Mouse (Mus musculus) induced T-regulatory cell, adult 2 months (primary cell): ENCODE results near the gene Fam185a.

Experiments used
- DNase-seq: peaks from one replicate; pipeline ENCODE4 v3.0.0-alpha.2; 2012; ENCODE audit warnings: low read depth

The Fam185a gene

DNA sequence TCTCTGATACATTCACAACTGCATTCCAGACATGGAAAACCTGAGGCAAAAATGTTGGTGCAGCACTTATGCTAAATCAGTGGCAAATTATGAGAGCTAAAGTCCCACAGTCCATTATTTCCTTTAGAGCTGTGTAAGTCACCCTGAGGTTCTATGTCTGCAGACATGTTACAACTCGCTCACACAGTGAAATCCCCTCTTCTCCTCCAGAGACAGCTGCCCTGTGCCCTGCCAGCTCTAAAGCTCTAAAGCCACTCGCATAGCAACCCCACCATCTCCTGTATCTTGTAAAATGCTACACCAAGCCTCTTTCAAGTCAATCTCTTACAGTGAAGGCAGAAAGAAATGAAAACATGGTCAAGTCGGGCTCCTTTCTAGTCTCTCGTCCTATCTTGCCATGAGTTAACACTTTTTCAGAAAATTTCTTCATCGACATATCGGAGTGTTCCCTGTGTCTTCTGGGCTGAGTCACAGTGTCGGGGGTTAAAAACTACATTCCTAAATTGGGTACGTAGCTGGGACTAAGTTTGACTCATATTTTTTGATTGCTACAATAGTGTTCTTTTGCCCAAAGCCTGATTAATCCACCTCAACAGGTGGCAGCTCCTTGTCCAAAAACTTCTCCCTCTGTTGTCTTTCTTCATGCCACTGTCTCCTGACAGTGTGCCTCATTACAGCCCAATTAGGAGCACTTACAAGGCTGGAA lies 68.7 kb downstream of the Fam185a start:
- DNase-seq = no peak

DNA sequence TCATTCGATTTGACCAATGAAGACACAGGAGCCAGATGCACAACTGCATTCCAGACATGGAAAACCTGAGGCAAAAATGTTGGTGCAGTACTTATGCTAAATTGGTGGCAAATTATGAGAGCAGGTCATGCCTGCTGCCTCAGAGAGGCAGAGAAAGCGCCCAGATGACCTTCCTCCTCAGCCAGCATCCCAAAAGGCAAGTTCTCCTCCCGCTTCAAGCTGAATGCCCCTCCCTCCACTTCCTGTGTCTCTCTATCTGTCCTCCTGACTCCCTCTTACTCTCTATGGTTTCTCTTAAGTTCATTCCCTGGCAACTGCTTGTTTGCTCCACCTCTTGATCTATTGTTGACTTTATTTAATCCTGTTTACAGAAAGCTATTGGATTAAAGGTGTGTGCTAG lies 70.0 kb downstream of the Fam185a start:
- DNase-seq = no peak

DNA sequence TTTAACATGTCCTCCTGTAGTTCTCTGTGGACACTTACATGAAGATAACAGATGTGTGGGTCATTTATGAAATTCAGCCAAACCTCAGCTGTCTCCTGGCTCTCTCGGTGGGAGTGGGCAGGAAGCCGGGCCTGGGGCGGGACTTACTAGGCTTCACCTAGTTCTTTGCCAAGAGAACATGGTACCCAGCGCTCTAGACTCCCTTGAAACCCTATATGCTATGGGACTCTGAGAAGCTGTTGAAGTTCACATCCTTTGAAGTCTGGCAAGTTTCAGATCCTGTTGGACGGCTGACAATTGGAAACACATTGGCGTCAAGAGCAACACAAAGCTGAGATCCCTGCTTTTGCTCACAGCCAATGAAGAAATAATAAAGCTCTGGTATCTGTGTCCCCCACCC lies 71.6 kb downstream of the Fam185a start:
- no peak for DNase-seq

DNA sequence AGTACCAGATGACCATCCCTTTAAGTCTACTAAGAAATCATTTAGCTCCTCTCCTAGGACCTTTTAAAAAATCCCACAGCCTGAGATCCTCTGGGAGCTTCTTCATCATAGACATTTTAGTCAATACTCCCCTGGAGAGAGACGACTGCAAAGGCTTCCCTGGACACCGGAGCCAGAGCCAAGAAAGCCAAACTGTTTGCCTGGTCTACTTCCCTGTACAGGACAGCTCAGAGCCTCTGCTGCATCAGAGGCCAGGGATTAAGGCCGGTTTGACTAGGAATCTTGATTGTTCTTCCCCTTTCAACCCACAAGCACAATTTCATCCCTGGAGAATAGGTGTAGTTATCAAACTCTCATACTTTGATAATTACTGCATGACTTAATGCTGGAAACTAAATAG lies 72.1 kb downstream of the Fam185a start:
- DNase-seq = no peak

DNA sequence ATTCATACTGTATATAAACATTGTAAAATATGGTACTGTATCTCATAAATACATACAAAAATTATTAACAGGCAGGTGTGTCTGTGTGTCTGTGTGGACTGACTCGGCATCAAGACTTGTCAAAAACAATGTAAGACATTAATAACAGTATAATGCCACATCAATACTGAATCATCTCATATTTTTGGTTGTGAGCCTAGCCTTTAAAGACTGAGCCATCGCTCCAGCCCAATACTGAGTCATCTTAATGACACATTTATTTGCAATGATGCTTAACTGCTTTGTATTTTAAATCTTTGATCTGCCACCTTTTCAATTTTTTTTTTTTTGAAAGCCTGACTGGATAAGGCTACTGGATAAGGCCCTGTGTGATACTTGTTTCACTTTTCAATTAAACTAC lies 73.7 kb downstream of the Fam185a start:
- DNase-seq = no peak

DNA sequence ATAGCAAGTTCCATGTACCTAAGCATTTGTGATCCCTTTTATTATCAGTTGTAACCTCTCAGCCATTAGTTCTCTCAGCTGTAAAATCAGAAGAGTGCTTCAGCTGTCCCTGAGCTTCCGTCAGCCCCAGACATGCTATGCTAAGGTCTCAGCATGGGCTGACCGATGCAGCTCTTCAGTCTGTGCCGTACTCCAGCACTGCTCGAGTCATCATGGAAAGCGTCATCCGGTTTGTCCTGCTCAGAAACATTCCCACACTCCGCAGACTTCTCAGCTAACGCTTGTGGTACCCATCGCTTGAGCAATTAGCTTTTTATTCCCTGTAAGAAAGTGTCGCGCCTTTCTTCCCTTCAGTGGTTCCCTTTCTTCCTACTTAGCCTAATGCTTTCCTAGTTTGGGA lies 74.2 kb downstream of the Fam185a start:
- DNase-seq = no peak

DNA sequence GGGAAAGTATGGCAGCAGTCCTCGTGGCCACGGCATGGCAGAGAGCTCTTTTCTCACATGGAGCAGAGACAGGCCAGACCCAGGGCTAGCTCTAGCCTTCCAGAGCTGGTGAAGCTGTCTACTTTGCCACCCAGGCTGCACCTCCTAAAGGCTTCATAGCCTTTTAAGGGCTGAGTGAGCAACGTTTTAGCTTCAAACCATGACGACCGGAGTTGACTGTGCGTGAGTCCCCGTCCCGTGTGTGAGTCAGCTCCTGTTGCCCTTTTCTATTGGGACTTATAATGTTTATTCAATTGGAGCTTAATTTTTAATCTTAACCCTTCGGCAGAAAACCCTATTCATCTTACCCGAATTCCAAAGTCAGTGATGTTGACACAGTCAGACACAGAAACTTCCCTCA lies 75.4 kb downstream of the Fam185a start:
- DNase-seq = no peak

DNA sequence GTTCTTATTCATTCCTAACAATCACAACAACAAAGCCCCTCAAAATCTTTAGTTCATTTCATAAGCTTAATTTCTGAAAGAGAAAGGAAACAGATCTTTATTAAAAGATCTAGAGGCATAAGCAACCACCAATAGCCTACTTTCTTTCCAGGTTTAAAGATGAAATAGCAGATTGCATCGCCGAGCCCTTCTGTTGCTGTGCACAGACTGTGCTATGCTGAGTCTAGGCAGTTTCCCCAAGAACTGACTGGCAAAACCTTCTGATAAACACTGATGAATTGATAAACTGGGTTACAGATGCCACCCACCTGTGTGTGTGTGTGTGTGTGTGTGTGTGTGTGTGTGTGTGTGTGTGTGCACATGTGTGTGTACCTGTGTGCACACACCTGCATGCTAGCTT lies 76.2 kb downstream of the Fam185a start:
- no peak for DNase-seq

DNA sequence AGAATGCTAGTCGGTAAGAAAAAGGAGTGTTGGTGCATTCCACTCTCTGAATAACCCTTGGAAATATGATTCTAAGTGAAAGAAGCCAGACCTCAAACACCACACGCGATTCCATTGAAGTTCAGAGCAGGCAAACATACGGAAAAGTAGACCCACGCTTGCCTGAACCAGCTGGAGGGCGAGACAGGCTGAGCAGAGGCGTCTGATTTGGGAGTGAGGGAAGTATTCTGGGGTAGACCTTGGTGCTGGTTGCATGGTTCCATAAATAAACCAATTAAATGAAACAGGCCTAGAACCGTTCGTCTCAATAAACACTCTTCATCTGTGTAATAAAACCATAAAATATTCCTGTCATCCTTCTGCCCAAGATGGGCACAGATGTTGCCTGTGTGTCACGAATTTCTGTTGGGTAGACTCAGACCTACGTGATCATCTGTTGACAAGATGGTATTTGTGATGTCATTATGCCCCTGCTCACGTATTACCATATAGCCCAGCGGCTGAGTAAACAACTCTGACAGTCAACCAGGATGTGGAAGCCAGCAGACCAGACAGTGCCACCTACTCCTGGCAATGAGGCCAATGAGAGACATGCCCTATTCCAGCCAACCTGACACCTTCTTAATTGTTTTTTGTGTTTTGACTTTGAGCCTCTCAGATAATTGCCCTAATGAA lies 78.3 kb downstream of the Fam185a start:
- no peak for DNase-seq

DNA sequence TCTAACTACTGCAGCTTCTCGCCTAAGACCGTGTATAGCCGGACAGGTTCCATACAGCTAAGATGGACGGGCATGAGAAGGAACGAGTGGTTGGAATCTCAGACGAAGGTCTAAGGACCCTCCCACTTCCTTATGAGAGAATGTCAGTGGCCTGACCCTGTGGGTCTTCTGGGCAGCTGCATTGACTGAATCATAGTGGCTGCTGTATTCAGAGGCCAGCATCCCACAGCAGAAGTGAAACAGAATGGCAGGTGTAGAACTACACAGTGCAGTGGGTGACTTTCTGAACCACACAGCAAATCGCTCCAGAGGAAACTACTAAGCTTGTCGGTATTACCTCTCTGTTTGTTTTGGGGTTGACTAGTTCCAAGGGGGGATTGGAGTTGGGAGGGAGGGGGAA lies 80.4 kb downstream of the Fam185a start:
- DNase-seq = no peak

DNA sequence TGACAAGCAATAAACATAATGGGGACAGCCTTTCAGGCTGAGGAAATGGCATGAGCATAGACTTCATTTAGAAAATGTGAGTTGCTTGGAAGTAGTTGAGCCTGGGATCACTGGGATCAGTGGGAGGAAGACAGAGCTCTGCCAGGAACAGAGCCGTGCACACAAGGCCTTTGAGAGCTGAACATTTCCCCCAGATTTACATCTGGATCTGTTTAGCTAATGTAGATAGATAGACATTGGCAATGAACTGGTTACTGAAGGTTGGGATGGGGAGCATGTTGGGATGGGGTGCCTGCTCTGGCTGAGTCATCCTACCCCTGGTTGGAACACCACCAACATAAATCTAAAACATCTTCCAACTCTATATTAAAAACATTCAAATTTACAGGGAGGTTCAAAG lies 82.1 kb downstream of the Fam185a start:
- no peak for DNase-seq

DNA sequence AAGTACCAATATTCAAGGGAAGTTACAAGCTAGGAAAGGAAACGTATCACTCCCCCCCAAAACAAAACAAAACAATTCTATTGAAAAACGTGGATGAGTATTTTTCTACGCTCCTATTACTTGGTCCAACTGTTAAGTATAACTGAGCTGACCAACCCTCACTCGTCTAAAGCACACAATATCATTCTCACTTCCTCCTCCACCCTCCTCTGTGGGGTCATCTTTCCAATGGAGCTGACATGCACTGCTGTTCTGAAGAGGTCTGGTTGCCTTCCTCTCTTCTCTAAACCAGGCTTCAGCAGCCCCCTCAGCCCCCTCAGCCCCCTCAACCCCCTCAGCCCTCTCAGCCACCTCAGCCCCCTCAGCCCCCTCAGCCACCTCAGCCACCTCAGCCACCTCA lies 85.0 kb downstream of the Fam185a start:
- DNase-seq = no peak

DNA sequence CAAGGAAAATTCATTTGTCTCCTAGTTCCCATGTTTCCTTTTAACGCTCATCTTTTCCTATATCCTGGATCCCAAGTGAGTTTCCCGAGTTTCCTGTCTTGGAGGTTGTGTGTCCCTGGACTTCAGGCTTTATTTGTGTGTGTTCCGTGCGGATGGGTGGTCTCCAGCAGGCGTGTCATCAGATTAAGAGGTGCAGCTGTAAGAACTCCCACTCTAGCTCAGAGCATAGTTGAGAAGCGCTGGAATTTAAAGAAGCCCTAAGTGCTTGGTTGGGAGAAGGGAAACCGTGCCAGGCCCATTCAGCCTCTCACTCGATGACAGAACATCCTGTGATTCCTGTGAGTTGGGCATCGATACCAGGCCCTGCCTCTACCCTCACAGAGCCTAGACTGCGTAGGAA lies 88.6 kb downstream of the Fam185a start:
- DNase-seq = no peak

DNA sequence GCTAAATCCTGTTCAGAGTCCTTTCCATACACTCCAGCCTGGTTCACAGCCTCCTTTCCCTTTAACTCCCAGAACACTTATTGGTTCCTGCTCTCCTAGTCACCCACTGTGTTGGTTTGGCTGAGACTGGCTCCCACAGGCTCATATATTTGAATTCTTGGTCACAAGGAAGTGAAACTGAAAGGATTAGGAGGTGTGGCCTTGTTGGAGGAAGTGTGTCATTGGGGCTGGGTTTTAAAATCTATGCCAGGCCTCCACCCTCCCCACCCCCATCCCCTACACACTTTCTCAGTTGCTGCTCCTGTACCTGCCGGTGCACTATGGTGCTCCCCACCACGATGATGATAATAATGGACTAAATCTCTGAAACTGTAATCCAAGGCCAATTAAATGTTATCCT lies 92.8 kb downstream of the Fam185a start:
- peak; percentile 60 for DNase-seq

DNA sequence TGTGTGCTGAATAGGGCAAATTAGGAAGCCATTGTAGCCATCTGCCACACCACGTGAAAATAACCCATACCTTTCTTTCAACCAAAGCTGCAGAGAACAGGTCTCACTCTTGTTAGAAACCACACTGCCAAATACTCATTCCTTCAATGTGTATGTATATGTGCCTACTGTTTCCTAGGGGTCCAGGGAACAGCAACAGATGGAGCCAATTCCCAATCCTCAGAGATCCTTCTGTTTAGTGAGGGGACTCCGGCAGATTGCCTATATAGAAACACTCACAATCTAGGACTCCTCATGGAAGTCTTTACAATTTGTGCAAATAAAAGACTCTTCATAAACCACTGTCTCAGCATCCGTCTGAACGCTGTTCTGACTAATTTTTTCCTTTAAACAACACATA lies 93.4 kb downstream of the Fam185a start:
- DNase-seq = no peak

DNA sequence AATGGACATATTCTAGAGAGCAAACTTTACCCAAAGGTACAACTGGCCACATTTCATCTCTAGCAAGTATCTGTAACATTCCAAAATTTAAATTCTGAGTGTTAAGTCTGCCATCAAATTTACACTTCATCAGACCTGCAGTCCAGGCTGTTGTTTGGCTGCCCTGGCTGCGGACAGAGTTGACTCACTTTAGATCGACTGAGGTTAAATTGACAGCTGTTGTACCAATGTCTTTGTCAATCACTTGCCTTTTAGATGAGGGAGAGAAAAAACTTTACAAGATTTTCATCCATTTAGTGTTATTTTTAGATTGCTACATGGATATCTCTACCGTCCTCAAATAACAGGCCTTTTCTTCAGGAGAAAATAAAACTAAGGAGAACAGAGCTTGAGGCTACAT lies 94.4 kb downstream of the Fam185a start:
- DNase-seq = no peak

DNA sequence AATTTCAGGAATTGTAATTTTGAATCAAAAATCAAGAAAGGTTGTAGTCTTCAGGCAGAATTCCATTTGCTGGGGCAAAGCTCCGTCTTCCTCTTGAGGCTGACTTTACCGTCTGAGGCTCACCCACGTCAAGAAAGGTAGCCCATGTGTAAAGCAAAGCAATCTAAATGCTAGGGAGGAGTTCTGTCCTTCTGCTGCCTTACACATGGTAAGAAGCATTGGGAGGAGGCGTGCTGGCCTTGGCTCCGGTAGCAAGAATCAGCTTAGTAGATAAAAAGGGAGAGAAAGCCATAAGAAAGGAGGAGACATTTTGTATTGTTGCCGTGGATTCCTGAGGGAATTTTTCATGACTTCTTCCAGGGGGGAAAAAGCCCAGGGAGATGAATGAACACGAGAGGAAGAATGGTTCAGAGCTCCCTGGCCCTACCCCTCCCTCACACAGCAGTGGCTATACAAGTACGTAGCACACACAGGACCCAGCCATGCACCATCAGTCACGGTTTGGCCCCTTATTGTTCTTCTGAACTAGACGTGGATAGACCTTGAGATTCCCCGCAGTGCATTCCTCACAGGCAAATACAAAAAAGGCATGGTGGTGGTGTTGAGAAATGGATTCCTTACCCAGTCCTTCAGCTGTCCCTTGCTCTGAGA lies 102.2 kb downstream of the Fam185a start:
- no peak for DNase-seq

DNA sequence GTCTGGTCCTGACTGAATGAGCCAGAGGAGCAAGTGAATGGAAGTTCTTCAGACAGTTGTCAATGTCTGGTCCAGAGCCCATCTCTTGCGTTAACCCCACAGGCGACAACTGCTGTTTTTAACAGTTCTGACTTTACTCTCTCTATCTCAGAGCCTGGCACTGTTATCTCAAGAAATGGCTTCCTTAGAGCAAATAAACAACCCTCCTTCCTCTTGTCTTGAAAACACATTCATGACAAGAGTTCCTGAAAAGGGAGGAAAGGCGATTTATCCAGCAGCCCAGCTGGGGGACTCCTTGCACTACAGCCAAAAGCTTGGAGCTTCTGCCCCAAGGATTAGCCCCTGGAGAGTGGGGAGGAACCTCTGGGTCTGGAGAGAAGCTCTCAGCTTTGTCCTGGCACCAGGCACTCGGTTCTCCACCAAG lies 102.7 kb downstream of the Fam185a start:
- DNase-seq = no peak

DNA sequence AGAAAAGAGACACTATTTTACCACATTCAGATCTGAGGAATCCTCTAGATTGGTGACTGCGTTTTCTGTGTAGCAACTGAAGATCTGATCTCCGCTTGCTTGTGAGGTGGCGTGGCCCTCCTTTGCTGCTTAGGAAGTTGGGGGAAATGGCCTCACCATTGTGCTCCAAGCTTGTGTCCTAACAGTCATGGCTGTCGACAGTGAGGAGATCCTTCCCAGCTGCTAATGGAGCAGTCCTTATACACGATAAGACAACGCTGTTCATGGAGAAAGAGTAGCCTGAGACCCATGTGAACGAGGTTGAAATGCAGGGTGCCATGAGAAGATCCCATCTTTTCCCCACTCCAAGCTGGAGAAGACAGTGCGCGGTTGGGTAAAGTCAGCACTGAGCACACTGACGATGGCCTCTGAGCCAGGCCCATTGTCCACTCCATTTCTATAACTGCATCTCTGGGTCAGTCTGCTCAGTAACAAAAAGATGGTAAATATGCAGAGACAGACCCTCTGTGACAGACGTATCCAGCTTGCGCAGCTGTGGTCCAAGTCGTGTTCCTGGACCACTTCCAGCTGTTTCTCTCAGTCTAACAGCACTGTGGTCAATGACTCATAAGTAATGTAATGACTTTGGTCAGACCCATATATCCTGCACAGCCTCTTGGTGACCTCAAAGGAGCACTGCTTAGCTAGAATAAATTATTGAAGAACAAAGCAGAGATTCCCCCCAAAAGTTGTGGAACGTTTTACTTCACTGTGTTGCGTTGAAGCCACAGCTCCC lies 103.5 kb downstream of the Fam185a start:
- DNase-seq = no peak

DNA sequence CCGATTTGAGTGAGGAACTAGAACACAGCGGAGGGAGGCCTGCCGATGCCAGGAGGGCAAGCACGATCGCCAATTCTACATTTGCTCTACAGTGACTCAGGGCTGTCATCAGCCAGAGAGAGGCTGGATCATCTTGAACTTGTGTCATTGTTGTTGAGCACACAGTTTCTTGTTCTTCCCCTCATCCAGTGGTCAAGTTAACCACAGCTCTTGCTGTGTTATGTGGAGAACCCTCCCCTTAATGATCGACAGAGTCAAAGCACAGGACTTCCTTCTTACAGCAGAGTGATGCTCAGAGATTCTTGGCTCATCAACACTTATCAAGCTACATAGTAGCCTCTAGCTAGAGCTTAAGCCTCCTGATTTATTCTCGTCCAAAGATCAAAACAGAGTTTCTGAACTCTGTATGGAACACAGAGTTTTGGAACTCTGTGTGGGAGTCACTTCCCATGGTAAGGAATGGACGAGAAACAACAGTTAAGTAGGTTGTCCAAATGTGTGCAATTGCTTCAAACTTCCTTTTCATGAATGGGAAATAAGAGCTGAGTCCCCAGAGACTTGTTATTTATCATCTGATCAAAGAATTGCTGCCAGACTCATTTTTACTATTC lies 104.5 kb downstream of the Fam185a start:
- DNase-seq = no peak
